Mouse (Mus musculus): ENCODE results near the gene Dis3l.

Dis3l gene

DNA sequence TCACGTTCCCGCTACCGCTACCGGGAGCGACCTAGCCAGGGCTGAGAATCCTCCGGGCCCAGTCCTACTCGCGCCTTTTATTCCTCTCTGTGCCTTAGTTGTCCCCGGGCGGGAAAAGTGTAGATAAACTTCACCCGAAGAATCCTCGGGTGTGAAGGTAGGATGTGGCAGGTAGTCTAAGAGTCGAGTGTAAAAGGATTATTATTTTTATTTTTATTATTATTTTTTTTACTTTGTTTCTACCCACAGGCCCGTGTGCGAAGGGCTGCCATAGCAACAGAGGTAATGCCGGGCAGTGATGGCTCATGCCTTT lies at the start of gene Dis3l:
Gene Dis3l, minus strand, starts transcription at position 35 of the 313 bp plus-strand sequence.
- no peak for DNase-seq

DNA sequence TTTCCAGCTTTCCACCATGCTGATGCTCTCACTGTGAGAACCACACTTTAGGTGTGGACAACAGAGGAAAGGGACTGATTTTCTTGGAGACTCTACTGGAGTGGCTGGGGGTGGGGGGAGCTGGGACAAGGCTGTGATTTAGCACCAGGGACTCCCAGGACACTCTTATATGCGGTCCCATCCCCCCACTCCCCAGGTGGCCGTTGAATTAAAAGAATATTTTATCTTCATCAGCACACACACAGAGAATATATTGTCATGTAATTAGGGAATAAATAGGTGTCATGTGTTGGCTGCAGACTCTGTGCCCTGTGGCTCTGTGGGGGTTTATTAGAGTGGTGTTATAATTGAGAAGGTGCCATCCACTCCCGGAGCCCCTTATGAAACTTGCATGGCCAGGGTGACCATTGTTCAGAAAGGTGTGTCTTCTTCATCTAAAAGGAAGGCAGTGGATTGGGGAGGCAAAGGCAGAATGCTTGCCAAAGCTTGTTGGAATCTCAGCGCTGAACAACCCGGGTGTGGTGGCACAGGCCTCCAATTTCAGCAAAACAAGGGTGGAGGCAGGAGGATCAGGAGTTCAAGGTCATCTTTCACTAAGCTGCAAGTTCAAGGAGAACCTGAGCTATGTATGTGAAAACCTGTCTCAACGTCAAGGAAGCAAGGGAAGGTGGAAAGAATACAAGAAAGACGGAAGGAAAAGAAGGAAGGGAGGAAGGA lies 48.6 kb upstream of the Dis3l start:
- DNase-seq = no peak

DNA sequence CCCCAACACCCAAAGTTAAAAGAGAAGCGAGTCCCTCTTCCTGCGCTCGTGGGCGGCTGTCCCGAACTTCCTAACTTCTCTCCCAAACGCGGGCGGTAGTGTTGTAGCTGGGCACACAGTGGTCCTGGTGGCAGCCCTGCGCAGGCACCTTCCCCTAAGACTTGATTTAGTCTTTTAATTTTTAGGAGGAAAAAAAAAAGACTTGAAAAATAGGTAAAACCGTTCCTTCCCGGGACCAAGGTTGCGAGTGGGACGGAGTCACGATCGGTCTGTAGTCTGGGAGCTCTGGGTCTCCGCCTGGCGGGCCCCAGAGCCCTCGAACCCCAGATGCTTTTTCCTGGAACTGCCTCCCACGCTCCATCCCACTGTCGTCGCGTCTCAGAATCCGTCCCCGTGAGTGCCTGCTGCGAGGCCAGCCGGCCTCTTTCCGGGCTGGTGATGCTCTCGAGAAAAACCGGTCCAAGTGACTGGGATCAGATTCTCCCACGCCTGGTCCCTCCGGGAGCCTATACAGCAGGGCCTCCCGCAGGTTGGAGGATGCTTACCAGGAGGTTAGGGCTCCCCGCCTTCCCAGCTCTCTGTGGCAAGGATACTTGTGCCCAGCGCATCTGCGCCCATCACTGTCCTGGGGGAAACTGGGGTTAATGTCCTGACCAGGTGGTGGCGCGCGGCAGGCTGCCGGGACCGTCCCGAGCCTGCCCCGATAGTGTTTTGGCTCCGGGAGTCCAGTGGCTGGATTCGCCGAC lies 45.6 kb upstream of the Dis3l start:
- DNase-seq = no peak

DNA sequence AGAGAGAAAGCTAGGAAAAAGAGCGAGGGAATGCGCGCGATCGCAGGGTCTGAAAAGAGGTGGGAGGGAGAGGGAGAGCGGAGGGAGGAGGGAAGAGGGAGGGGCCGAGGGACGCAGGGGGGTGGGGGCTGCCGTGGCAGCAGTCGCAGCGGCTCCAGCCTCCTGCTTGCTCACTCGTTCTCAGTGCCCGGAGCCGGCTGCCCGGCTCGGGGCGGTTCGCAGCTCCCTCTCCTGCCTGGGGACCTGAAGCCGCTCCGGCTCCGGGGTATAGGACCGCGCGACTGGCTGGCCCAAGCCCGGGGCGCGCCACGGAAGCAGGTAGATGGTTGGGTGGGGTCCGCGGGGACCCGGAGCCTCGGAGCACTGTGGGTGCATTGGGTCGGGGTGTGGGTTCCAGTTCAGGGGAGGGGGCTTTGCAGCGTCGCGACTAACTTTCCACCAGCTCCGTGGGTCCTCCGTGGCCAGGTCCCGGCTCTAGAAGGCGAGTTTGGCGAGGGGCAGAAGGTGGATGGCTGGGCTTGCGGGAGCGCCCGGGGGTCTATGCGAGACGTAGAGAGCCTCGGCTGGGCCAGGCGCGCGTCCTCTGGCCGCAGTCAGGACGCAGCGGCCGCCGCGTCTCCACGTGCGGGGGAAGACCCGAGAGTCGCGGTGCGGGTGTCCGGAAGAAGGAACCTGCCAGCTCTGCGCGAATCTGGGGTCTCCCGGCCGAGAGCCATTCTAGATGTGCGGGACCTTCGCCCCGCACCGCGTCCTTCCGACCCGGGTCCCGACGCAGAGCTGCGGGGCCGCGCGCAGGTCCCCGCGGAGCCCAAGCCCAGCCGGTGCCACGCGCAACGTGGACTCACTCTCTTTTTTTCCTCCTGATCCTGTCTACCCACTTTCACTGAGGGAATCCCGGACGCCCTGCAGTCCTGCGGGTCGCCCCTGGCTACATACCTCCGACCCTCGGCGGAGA lies 44.7 kb upstream of the Dis3l start, which contains the start of gene Megf11:
Gene Megf11, plus strand, starts transcription at position 116 of the 955 bp plus-strand sequence.
- peak; percentile 14 to 44 for DNase-seq

DNA sequence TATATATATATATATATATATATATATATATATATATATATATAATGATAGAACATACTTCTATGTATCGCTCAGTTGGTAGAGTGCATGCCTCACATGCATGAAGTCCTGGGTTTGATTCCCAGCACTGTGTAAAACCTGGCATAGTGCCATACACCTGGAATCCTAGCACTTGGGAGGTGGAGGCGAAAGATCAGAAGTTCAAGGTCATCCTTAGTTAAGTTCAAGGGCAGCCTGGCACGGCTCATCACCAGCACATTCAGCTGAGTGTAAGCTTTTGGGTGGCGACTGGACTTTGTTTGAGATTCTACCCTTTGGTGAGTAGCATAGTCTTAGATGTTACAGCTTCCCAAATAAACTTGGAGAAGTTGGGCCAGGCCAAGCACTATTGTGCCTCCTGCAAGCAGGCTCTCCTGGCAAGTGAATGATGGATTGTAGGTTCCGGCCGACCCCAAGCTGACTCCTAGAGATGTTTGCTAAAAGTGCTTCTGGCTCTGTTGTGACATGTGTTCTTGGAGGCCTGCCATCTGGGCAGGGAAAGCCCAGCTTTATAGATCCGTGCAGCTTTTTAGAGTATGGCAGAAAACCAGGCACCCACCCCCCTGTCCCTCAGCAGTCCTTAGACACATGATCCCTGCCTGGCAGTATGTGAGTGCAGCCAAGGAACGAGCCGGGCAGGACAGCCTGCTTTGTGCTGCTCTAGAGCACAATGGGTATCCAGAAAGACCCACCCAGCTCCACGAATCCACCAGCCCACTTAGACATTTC lies 42.1 kb upstream of the Dis3l start:
- DNase-seq = peak; percentile 5 to 27

DNA sequence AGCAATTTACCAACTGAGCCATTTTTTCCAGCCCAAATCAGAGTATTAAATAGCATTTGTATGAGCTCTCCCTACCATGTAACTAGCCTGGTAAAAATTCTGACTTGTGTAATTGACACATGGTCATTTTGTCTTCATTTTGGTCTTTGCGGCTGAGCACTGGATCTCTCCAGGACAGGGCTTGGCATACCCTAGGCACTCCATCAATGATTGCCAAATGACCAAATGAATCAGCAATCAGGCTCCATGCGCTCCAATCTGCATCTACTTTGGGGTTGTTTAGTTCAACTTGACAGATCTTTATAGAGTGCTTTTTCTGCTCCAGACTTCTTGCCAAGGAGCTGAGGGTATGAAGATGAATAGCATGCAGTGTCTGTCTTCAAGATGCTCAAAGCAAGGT lies 35.3 kb upstream of the Dis3l start:
- DNase-seq = peak; percentile 10 to 15

DNA sequence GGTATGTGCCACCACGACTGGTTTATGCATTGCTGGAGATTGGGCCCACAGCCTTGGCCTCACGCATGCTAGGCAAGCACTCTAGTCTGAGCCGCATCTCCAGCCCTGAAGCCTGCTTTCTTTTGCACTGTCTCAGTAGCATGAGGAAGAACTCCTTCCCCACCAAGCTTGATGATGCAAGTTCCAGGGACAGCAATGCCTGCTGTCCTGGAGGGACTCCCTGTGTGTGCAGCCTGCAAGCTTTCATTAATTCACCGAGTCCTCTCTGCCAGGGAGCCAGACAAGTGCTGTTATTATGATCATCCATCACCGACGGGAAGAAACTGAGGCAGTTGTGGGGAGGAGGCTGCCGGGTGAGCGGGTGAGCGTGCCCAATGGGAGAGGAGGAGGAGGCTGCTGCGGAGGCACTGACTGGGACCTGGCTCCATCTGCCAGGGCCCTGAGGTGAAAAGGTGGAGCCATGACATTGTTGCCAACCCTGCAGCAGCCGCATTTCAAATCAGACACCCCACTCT lies 30.3 kb upstream of the Dis3l start:
- DNase-seq = no peak

DNA sequence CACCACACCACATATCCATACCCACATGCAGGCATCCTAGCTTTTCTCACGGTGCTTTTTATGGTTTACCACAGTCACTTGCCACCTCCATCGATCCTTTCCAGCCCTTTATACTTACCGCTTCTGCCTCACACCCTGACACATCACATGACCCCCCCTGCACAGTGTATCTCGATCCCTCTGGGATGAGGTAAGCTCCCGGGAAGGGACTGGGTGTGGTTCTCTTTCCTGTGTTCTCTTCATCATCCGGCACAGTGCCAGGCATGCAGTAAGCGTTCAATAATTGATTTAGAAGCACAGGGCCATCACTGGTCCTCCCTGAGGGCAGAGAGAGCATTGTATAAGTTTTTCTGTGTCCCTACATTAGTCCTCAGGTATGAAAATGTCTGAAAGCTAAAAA lies 28.8 kb upstream of the Dis3l start:
- no peak for DNase-seq

DNA sequence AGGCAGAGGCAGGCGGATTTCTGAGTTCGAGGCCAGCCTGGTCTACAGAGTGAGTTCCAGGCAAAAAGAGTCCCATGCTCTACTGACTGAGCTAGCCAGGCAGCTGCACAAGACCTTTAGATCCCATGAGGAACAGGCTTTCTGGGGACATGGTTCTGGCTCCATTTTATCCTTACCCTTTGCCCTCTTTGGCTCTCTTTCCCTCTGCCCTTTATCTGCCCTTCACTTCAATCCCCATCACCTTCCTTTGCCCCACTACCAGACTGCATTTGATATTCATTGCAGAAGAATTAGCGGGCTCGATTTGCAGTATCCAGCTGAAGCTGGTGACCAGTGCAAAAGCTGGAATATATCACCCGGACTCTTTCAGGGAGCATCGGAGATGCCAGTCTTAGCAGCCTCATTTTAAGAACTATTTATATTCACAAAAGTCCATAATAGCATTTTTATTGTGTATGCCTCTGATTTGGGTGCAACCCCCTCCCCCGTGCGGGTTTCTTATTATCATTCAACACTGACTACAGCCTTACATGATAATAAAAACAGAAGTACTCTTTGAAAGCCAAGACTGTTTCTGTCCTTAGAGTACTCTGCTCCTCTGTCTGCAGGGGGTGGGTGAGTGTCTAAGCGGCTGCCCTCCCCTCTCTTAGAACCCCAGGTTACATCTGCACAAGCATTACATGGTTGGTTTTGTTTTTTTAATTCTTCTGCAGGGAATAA lies 20.3 kb upstream of the Dis3l start:
- DNase-seq = no peak

DNA sequence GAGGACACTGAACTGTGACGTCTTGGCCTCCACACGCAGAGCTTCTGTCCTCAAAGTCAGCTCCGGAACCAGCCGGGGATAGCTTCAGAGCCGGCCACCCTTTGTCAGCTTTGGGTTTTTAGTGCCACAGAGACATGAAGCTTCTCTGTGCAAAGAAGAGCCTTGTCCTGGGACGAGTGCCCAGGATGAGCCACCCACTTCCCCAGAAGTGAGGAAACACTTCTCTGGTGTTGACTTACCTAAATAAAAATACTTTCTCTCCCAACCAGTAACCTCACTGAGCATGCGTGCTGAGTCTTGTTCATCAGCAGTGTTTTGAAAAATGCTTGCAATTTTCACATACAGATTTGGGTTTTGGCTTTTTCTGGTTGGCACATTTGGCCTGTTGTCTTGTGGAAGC lies 14.5 kb upstream of the Dis3l start:
- DNase-seq = no peak

DNA sequence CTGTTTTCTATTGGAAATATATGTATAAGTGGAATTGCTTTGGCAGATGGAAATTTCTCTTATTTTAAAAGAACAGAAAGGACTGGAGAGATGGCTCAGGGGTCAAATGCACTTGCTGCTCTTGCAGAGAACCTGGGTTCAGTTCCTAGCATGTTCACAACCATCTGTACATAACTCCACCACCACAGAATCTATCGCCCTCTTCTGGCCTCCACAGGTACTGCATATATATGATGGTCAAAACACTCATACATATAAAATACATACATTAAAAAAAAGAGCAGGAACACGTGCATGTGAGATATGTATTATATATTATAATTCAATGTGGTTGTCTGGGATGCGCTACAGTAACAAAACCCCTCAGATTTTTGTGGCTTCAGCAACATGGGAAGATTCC lies 10.1 kb upstream of the Dis3l start:
- DNase-seq = peak in 1 of 2 experiments; percentile 19

DNA sequence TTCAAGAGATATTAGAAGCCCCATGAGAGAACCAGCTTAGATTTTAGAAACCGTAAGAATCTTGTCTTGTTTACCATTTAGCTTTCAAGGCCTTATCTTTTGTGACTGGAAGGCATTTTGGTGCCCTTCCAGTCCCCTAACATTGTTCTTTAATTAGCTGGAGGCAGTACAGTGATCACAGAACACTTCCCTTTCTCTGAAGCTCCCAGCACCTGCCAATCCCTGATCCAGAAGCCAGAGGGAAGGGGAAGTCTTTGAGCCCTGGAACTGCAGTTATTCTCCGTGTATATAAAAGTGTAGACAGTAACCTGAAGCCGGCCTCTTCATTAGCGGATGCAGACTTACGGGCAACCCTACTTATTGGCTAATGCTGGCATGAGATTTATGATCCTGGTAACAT lies 8.4 kb upstream of the Dis3l start:
- DNase-seq = no peak

DNA sequence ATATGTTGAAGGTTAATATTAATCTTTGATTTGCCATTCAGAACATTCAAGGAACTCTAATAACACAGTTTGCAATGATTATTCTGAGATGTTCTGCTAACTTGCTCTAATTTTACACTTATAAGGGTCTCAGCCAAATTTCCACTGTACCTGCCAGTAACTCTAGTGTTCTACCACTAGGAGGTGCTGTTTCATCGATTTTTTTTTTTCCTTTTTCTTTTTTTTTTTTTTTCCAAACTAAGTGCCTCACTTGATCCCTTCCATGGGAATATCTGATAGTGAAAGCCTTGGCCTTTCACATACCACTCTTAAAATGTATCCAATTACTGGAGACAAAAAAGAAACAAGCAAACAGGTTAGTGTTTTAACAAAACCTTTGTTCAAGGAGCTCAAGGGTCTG lies 6.3 kb upstream of the Dis3l start:
- DNase-seq = no peak

DNA sequence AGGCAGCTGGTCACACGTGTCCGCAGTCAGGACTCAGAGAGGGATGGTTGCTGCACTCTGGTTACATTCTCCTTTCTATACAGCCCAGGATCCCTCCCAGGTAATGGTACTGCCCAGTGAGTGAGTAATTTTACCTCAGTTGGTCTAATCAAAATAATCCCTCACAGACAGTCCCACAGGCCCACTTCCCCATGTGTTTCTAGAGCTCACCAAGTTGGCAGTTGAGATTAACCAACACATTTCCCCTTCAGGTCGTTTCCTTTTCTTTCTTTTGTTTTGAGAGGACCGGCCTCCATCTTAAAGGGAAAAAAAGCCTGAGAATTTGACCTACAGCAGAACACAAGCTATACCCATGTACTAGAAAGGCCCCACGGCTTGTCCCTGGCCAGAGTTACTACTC lies 4.8 kb upstream of the Dis3l start:
- no peak for DNase-seq

DNA sequence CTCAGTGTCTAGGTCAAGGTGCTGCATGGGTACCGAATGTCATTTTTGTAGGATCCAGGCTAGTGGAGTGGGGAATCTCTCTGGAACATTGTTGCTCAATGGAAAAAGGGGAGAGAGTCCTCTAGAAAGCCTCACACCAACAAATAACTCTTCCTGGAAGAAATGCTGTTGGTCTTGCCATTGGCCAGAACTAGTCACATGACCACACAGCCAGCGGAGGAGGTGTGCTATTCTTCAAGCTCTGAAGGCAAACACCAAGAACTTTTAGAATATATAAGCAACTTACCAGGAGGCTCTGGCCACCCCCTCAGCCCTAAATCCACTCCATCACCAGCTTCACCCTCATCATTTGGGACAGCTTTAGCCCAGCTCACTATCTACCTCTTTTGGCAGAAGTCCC lies 2.6 kb upstream of the Dis3l start:
- no peak for DNase-seq

DNA sequence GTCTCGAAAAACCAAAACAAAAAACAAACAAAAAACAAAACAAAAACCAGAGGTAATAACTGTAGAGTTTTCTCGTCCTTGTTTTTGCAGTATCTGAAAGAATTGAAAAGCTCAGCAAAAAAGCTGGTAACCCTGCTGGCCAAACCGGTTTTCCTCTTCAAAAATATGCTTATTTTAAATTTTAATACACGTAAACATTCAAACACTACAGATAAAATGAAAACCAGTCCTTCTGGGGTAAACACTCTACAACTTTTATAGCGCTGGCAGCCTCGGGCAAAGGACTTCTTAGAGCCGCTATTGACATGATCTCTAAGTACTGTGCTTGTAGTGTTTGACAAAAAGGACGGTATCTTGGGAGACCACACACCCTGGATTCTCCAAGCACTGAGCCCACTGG lies 583 bp upstream of the Dis3l start:
- no peak for DNase-seq

DNA sequence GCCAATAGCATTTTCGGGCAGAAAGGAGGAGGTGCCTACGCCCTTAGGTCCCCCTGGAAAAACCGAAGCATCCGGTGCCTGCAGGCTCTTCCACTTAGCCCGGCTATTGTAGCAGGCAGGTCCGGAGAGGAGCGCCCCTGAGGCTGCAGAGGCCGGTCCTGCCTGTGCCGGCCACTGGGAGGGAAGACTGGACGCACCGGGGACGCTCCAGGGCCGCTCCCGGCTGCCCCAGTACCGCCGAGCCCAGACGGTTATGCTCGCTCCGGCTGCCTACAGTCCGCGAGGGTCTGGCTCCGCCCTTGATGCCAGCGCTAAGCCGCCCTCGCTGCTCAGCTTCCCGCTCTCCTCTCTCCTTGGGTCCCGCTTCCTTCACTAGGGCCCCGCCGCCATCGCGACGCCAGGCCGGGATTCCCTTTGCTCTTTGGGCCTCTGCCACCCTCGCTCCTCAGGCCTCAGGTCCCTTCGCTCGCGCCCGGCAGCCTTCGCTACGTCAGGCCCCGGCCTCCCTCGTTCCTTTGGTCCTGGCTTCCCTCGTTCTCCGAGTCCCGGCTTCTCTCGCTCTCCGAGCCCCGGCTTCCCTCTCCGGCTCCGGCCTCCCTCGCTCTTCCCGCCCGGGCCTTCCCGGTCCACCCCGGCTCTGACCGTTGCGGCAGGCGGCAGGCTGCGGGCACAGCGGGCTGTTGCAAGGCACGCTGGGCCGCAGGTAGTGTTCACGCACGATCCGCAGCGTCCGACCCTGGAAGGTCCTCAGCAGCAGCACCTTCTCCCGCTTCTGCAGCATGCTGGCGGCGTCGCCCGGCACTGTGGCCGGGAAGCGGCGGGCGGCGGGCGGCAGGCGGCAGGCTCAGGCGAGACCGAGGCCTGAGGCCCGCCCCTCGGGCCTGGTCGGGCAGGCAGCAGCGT lies 486 bp downstream of the Dis3l start:
- peak; percentile 67 to 83 for DNase-seq

DNA sequence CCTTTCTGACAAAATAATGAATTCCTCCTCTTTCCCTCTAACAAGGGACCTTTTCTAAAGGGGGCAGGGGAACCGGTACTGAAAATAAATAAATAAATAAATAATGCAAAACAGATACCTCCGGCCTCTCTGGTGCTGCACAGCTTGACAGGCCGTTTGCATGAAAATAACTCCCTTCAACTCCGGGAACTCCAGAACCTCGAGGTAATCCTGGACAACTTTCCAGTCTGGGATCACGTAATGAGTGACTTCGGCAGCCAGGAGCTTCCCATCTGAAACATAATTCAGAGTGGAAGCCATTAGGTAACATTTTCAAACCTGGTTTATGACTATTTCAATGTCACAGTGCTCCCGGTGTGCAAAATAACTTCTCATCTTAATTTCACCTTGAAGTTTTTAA lies 1.7 kb downstream of the Dis3l start:
- DNase-seq = peak in 1 of 2 experiments; percentile 7

DNA sequence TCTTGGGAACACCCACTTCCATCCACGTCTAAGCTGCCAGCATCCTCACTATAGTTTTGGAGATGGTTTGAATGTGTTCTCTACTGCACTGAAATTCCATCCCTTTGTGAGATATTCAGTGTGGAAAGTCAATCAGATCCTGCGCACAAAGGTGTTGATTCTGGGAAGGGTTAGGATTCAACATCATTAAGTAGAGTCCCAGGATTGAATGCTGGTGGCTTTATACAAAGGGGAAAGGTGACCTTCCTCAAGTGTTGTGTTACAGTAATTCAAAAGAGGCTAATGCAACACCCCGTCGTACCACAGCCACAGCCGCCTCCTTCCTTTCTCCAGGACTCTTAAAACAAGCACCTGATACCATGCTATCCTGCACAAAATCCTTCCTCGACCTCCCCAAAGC lies 5.3 kb downstream of the Dis3l start:
- DNase-seq = no peak

DNA sequence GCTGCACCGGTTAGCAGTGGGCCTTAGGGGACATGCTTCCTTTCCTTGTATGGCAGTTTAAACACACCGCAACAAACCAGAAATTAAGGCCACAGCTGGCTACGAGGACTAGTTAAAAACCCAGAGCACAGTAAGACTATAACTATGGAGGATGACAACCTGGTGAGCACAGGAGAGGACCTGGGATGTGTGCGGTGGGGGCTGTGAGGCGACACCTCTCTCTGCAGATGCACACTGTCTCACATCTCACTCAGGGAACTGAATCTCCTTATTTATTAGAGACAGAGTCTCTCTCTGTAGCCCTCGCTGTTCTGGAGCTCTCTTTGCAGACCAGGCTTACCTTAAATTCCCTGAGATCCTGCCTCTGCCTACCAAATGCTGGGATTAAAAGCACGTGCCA lies 17.1 kb downstream of the Dis3l start:
- DNase-seq = no peak

DNA sequence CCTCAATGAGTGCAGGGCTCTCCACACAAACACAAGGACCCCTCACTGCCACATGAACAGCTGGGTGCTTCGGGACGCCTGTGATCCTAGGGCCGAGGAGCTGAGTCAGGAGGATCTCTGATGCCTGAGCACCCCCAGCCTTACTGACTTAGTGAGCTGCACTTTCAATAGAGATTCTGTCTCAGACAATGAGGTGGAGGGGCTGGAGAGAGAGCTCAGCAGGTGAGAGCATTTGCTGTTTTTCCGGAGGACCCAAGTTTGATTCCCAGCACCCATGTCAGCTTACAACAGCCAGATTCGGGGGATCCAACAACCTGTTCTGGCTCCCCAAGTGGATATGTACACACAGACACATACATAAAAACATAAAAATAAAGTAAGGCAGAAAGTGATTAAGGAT lies 24.1 kb downstream of the Dis3l start:
- DNase-seq = no peak
